Mouse (Mus musculus) hindbrain, postnatal 0 days (tissue): ENCODE results near the gene Tnip1. TPM values are rescaled to one million over a fixed set of nuclear protein-coding genes. Genes with fewer than 3 reads are reported as not detected.
A peak's percentile ranks its signal among the peaks of the same experiment; 100 is the strongest.

Experiments used
- ATAC-seq: fragments of 200-750 bp; cut with Nextera tagmentation; 2 replicates; pipeline ENCODE4 v1.8.0; 2017; ENCODE audit warnings: mild to moderate bottlenecking, moderate TSS enrichment, moderate library complexity
- DNase-seq: peaks from one replicate; pipeline ENCODE4 v3.0.0-alpha.2; 2015; ENCODE audit warnings: low spot score
- H3K27ac ChIP-seq: fragments of 300-500 bp; sonication (generic); 2 replicates; pipeline ENCODE4 v1.5.1; 2014; ENCODE audit warnings: mild to moderate bottlenecking
- H3K27me3 ChIP-seq: fragments of 300-500 bp; sonication (generic); 2 replicates; pipeline ENCODE4 v1.6.1; 2014; ENCODE audit warnings: low read length, mixed read lengths; ENCODE audit not compliant: insufficient read depth
- H3K36me3 ChIP-seq: fragments of 300-500 bp; sonication (generic); 2 replicates; pipeline ENCODE4 v1.6.1; 2014; ENCODE audit warnings: low read length, mixed read lengths; ENCODE audit not compliant: insufficient read depth
- H3K4me1 ChIP-seq: fragments of 300-500 bp; sonication (generic); 2 replicates; pipeline ENCODE4 v1.6.1; 2014; ENCODE audit warnings: antibody characterized with exemption, low read length, mixed read lengths; ENCODE audit not compliant: insufficient read depth
- H3K4me2 ChIP-seq: fragments of 300-500 bp; sonication (generic); 2 replicates; pipeline ENCODE4 v1.6.1; 2014; ENCODE audit warnings: low read depth, mild to moderate bottlenecking, low read length, moderate library complexity, mixed read lengths
- H3K4me3 ChIP-seq: fragments of 300-500 bp; sonication (generic); 2 replicates; pipeline ENCODE4 v1.5.1; 2014; ENCODE audit warnings: low read length
- H3K9ac ChIP-seq: fragments of 300-500 bp; sonication (generic); replicated peaks from 2 replicates; pipeline ENCODE4 v1.6.1; 2014; ENCODE audit warnings: mild to moderate bottlenecking, low read length, moderate library complexity, mixed read lengths
- H3K9me3 ChIP-seq: fragments of 300-500 bp; sonication (generic); 2 replicates; pipeline ENCODE4 v1.6.1; 2016; ENCODE audit warnings: low read length, mixed read lengths
- CTCF ChIP-seq: IDR thresholded peaks from 2 replicates; pipeline ENCODE4 v1.5.1; 2016; ENCODE audit warnings: antibody characterized with exemption, control low read depth, low read depth
- WGBS: fragments of 180-500 bp; shearing (Covaris S2); extraction: QIAGEN DNeasy Blood & Tissue Kit; methylation state at CpG from one replicate; pipeline ENCODE4 v1.1.7; 2014; 5-methylcytosine and 5-hydroxymethylcytosine counted together
- polyA plus RNA-seq: library from polyadenylated mRNA; unstranded; fragments of >200 nt; fragmentation: Nextera tagmentation; extraction: Ambion mirVana; gene quantifications from 2 replicates; pipeline ENCODE4 v1.2.1, GENCODE M21; 2015
- total RNA-seq: library from RNA; depleted of rRNA; stranded (reverse); fragments of >200 nt; gene quantifications from 2 replicates; pipeline ENCODE4 v1.2.3, GENCODE M21; 2014

Gene Tnip1
- total and polyA plus RNA-seq, 2 experiments from 2014 or later: 16.7 to 17.1 TPM

GRCm38 (mm10) chr11:54996176-54996575, 33.5 kb upstream of the Tnip1 start:
- TF ChIP-seq CTCF: no peak
- Histone ChIP-seq H3K9ac (no peak overlapping the region), H3K4me1 (no peaks in the 10 kb centered on the region), H3K36me3 (peaks cover 21% of the 10 kb centered on the region), H3K4me3 (no peak overlapping the region), H3K4me2 (no peak overlapping the region), H3K27ac (no peak overlapping the region), H3K9me3 (0 out of 2 replicates have a peak, but pooled peaks cover 3% of the 10 kb centered on the region), H3K27me3 (no peaks in the 10 kb centered on the region)
- 45% methylated on average over 7 of the region's 7 CpGs for WGBS
- no peak for ATAC-seq
- peak; percentile 22 for DNase-seq

GRCm38 (mm10) chr11:54989920-54990319, 27.2 kb upstream of the Tnip1 start:
- H3K36me3 ChIP-seq: peaks cover 7% of the 10 kb centered on the region
- TF ChIP-seq CTCF: no peak
- no peaks in the 10 kb centered on the region for H3K4me1 ChIP-seq
- no peak overlapping the region for H3K4me2 ChIP-seq
- DNase-seq (no peak), ATAC-seq (no peak)
- H3K4me3 ChIP-seq: no peak overlapping the region
- H3K27ac ChIP-seq: no peak overlapping the region
- no peaks in the 10 kb centered on the region for H3K27me3 ChIP-seq
- H3K9ac ChIP-seq: no peak overlapping the region
- no peaks in the 10 kb centered on the region for H3K9me3 ChIP-seq

- H3K4me1 ChIP-seq: no peaks in the 10 kb centered on the region
- H3K9ac ChIP-seq: no peak overlapping the region
- no peak overlapping the region for H3K27ac ChIP-seq
- ATAC-seq (no peak), DNase-seq (no peak)
- 73% methylated on average over 8 of the region's 8 CpGs for WGBS
- no peak for TF ChIP-seq CTCF
- no peak overlapping the region for H3K4me3 ChIP-seq
- H3K4me2 ChIP-seq: no peak overlapping the region
- H3K36me3 ChIP-seq: peaks cover 7% of the 10 kb centered on the region
- no peaks in the 10 kb centered on the region for H3K27me3 ChIP-seq
- no peaks in the 10 kb centered on the region for H3K9me3 ChIP-seq
Measured at GRCm38 (mm10) chr11:54988754-54989349, 26.1 kb upstream of the Tnip1 start.

- TF ChIP-seq CTCF: peak; percentile 74
- Histone ChIP-seq H3K4me3 (no peak overlapping the region), H3K4me2 (no peak overlapping the region), H3K9ac (no peak overlapping the region), H3K27ac (no peak overlapping the region), H3K36me3 (peaks cover 7% of the 10 kb centered on the region), H3K27me3 (no peaks in the 10 kb centered on the region), H3K9me3 (no peaks in the 10 kb centered on the region), H3K4me1 (no peaks in the 10 kb centered on the region)
- WGBS: 81% methylated on average over 1 of the region's 1 CpGs
- DNase-seq (peak; percentile 27), ATAC-seq (no peak)
Measured at GRCm38 (mm10) chr11:54987974-54988373, 25.3 kb upstream of the Tnip1 start.

GRCm38 (mm10) chr11:54985086-54985485, 22.4 kb upstream of the Tnip1 start:
- Histone ChIP-seq H3K27ac (no peak overlapping the region), H3K4me2 (no peak overlapping the region), H3K27me3 (no peaks in the 10 kb centered on the region), H3K9ac (no peak overlapping the region), H3K4me3 (no peak overlapping the region), H3K4me1 (no peaks in the 10 kb centered on the region), H3K9me3 (no peaks in the 10 kb centered on the region), H3K36me3 (peaks cover 2% of the 10 kb centered on the region; the same call in 1 of the 2 replicates)
- WGBS: 77% methylated on average over 3 of the region's 3 CpGs
- no peak for ATAC-seq
- DNase-seq: no peak
- no peak for TF ChIP-seq CTCF

DNA sequence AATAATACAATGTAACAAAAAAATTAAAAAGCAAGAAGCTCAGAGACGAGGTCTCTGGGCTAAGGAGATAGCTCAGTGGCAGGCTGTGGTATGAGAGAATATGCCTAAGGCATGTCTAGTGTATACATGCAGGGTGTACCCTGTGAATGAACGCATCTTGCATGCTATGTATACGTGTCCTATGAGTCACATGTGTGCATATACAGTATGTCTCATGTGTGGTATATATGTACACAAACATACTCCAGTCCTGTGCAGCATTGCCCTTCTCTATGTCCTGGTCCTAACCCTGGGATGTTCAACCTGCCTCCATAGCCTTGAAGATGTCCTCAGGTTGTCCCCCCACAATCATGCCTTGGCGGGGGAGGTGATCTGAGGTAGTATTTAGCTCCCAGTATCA, 21.9 kb upstream of the Tnip1 start:
- 64% methylated on average over 4 of the region's 4 CpGs for WGBS
- no peak for TF ChIP-seq CTCF

DNA sequence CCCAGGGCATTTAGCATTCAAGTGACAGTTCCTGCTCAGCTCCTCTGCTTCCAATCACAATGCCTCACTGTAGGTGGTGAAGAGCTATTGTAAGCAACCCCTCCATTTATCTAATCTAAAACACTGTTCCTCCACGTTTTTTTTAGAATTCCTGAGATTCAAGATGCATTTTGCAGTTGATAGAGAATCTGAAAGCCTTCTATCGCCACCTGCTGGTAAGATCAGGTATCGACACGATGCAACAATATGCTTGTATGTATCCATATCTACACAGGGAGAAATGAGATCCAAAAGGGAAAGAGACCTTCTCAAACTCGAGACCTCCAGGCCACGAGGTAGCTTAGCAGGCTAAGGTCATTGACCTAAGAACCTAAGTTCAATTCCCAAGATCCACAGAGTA, 21.4 kb upstream of the Tnip1 start:
- peak; percentile 94 for DNase-seq

More for the DNA sequence above, 21.9 kb upstream of the Tnip1 start:
- no peaks in the 10 kb centered on the region for H3K4me1 ChIP-seq
- H3K36me3 ChIP-seq: peaks cover 2% of the 10 kb centered on the region; the same call in 1 of the 2 replicates
- no peak overlapping the region for H3K9ac ChIP-seq
- no peak overlapping the region for H3K27ac ChIP-seq
- no peaks in the 10 kb centered on the region for H3K27me3 ChIP-seq
- no peak overlapping the region for H3K4me2 ChIP-seq
- no peak overlapping the region for H3K4me3 ChIP-seq
- no peak for DNase-seq
- H3K9me3 ChIP-seq: no peaks in the 10 kb centered on the region
- peak; percentile 36; the same call in 1 of the 2 replicates for ATAC-seq

More for the DNA sequence above, 21.4 kb upstream of the Tnip1 start:
- no peak overlapping the region for H3K27ac ChIP-seq
- peak; percentile 18; the same call in 1 of the 2 replicates for ATAC-seq
- H3K9ac ChIP-seq: no peak overlapping the region
- peaks cover 2% of the 10 kb centered on the region; the same call in 1 of the 2 replicates for H3K36me3 ChIP-seq
- H3K4me1 ChIP-seq: no peaks in the 10 kb centered on the region
- H3K4me3 ChIP-seq: no peak overlapping the region
- WGBS: 1% methylated on average over 6 of the region's 6 CpGs
- H3K4me2 ChIP-seq: no peak overlapping the region
- peak; percentile 93 for TF ChIP-seq CTCF
- no peaks in the 10 kb centered on the region for H3K9me3 ChIP-seq
- no peaks in the 10 kb centered on the region for H3K27me3 ChIP-seq
